Mouse (Mus musculus) left cerebral cortex, postnatal 4 days (tissue): ENCODE data around the gene 4933405O20Rik. TPM values are rescaled to one million over a fixed set of nuclear protein-coding genes. Genes with fewer than 3 reads are reported as not detected.

Experiments
- DNase-seq: peaks from one replicate; pipeline ENCODE4 v3.0.0-alpha.2; 2022
- intact Hi-C: fragments of 180-260 bp; cut with DNase I; formaldehyde crosslinking; loops from one replicate; pipeline ENCODE4 v1.15.1; 2025
- total RNA-seq, 2 experiments: library from RNA; stranded (reverse); gene quantifications; 2 replicates each; pipeline ENCODE4 v1.2.3; 2021

4933405O20Rik gene
- 1 to 10 TPM in 1 of 2 experiments, under 1 TPM in 1; 0.94 to 1.4 TPM for total RNA-seq

DNA sequence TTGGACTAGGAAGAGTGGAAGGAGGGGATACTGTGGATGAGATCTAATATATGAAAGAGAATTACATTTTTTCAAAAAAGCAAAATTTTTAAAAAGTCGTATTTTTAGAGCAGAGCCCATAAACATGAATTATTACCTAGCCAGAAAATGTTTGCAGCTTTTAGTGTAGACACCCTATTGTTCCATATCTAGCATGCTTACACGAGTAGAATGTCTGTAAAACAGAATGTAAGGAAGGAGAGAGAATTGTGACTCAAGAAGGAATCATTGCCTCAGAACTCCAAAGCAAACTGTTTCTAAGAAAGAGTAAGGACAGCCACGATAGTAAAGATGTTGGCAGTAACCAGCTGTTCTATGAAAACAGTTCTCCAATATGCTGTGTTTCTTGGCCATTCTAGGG, at the start of gene 4933405O20Rik:
Gene 4933405O20Rik (plus strand): TSS at position 301 of the 400 bp plus-strand sequence.
- no peak for DNase-seq
- intact Hi-C loops, result no loop called here

DNA sequence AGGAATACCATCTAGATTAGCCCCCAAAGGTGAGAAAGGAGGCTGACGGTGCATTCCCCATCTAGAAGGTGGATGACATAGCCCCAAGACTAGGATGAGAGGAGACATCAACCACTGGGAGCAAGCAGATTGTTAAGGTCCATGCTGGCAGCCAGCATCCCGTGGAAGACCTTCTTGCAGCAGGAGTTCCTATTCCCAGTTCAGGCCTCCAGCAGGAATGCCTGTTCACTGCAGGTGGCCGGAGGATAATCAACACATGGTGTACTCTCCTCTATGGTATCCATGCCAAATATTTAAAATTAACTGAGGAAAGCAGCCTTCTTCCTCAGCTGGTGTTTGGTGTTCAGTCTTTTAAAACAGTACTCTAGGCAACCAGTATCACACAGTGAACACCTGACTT, 49.4 kb upstream of the 4933405O20Rik start:
- intact Hi-C loops, result no loop called here
- DNase-seq, result peak; percentile 10

DNA sequence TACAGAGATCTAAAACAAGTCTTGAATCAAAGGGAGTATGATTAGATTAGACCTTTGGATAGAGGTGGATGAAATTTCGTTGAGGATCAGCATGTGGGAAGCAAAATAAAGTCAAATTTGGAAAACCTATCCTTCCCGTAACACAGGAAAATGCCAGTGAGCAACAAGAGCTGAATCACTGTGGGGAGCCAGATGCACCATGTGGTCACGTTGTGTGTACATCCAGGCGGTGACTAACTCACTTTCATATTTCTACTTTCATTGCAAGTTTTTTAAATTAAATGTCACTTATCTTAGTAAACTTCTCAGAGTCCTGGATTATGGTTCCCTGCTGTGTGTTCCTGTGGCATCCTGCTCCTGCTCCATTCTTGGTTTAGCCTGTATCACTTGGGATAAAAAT, 47.6 kb upstream of the 4933405O20Rik start:
- no peak for DNase-seq
- intact Hi-C loops, result no loop called here

DNA sequence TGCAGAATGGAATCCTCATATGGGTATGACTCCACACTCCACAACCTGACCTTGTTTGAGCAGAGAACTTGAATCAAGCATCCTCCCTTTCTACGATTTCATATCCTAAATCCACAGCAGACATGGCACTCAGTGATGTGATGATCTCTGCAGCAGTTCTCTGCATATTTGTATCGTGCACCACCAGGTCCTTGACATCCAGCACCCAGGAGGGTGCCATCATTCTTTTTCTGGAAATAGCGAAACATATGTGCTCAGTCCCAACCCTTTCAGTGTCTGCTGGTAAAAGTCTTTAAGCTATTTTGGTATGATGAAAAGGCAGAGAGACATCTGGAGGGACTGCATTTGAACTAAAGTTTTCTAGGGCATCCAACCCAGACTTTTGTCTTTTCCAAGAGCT, 36.3 kb upstream of the 4933405O20Rik start:
- intact Hi-C loops, result no loop called here

DNA sequence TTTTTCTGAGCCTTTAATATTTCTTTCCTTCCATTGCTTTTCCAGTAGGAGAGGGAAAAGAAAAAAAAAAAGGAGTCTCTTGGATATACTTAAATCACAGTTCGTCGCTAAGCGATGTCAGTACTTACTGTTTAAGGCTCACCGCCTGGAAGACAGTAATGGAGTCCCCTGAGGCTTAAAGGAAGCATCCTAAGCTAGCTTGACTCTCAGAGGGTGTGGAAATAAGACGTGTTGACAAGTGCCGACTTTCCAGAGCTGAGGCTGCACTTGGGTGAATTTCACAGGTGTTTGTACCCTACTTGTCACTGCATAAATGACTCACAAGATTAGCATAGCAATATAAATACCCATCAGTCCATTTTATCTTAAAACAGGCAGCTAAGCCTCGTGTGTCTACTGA, 25.1 kb upstream of the 4933405O20Rik start:
- intact Hi-C loops, result no loop called here
- no peak for DNase-seq

More for the DNA sequence above, 36.3 kb upstream of the 4933405O20Rik start:
- no peak for DNase-seq

DNA sequence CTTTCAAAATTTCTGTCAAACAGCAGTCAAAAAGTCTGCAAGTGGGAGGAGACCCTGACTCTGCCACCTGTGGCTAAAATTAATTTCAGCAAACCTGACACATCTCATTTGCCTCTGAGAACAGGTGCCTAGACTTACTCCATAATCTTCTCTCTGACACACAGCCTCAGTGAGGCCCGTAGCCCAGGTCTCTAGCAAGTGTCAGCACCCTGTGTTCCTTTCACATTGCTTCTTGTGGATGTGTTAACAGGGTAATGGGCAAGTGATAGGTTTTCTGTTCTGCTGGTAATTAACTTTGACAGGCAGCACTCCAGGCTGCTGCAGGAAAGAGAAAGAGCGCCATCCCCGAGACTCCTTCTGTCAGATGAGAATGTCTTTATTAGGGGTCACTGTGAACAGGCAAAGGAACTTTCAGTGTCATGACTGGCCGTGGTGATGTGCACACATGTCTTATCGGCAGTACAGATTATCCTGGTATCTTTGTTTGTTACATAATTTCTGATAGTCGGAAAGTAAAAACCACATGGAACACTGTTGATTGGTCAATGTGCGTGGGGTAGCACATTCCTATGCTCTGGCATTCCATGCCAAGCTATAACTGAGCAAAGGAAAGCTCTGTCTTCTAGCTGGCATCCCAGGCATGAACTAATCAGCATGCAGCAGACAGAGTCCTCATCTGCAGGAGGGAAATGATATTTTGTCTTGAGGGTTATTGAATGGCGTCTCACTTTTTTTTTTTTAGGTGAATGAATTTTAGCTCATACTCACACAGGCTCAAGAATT, 10.2 kb upstream of the 4933405O20Rik start:
- DNase-seq, result peak; percentile 13
- intact Hi-C loops, result no loop called here

DNA sequence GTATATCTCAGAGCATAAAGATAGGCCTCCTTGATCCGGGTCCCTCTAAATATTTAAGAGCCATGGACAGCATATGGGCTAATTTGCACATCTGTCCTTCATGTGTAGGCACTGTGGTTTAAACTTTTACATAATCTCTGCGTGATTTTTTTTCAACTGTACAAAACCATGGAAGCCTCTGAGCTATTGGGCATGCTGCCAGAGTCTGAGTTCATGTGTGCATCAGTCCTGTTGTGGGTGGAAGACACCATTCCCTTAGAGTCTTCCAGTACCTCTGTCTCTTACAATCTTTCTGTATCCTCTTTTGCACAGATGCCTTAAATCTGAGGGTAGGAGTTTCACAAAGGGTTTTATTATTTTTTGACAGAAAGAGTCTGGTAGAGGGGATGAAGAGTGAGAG, 15.1 kb downstream of the 4933405O20Rik start:
- intact Hi-C loops, result no loop called here
- peak; percentile 6 for DNase-seq

DNA sequence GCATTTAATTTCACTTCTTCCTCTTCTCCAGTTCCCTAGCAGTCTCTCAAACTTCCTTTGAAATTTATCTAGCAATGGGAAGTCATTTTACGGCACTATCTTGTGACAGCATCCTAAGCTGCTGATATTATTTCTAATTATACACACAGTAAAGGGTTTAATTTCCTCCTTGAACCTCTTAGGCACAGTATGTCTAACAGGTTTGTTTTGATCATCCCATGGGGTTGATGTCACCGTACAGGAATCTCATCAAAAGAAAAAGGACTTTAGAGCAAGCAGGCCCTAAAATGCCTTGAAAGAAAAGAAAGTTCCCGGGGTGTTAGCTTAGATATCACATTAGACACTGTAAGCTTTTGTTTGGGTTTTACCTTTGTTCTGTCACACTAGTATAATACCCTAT, 30.2 kb downstream of the 4933405O20Rik start:
- no peak for DNase-seq
- intact Hi-C loops, result no loop called here

DNA sequence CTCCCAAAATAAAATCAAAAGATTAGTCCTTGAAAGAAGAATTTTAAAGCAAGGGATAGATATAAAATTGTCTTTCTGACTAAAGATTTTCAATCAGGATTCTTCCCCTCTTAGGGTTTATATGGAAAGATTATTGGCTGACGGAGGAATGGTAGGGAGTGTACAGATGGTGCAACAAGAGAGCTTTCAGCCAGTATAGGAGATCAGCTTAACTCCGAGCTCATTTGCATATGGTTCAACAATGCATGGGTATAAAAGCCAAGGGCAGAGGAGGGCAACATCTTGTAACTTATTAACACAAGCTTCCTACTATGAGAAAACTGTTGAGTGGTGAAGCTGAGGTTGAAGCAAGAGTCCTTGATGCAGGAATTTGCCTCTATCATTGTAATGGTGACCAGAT, 34.2 kb downstream of the 4933405O20Rik start:
- intact Hi-C loops, result no loop called here
- no peak for DNase-seq
